Mouse (Mus musculus) cerebellum, adult 2 months (tissue): ENCODE data around the gene Dusp13.

Experiments used
- CTCF ChIP-seq: fragments of 200-500 bp; IDR thresholded peaks from 2 replicates; pipeline ENCODE4 v1.5.1; 2011; ENCODE audit warnings: low read depth, mild to moderate bottlenecking, control low read depth, low read length, moderate library complexity, borderline replicate concordance; ENCODE audit not compliant: insufficient read depth
- POLR2A ChIP-seq: fragments of 200-500 bp; IDR thresholded peaks from 2 replicates; pipeline ENCODE4 v1.6.1; 2011; ENCODE audit warnings: low read length, control low read depth, borderline replicate concordance; ENCODE audit not compliant: insufficient read depth

GRCm38 (mm10) chr14:21765754-21766397, 14.9 kb upstream of the Dusp13 start:
- TF ChIP-seq POLR2A (no peak), CTCF (no peak)
